Mouse (Mus musculus) forebrain, embryonic 12.5 days (tissue): ENCODE data around the gene Midn. TPM values are rescaled to one million over a fixed set of nuclear protein-coding genes. Genes with fewer than 3 reads are reported as not detected.
"Not testable (repeated sequence)": the region's sequence is repeated elsewhere in the genome, so short reads cannot be mapped to it uniquely, and the experiment has no call there.

Source experiments
- ATAC-seq: fragments of 200-750 bp; cut with Nextera tagmentation; 2 replicates; pipeline ENCODE4 v1.8.0; 2017; ENCODE audit warnings: moderate TSS enrichment; ENCODE audit not compliant: low FRiP score
- H3K27ac ChIP-seq: fragments of 300-500 bp; sonication (generic); 2 replicates; pipeline ENCODE4 v1.5.1; 2016; ENCODE audit warnings: mild to moderate bottlenecking
- H3K27me3 ChIP-seq: fragments of 300-500 bp; sonication (generic); 2 replicates; pipeline ENCODE4 v1.6.1; 2016; ENCODE audit warnings: mild to moderate bottlenecking
- H3K36me3 ChIP-seq: fragments of 300-500 bp; sonication (generic); replicated peaks from 2 replicates; pipeline ENCODE4 v1.6.1; 2016; ENCODE audit warnings: mild to moderate bottlenecking
- H3K4me1 ChIP-seq: fragments of 300-500 bp; sonication (generic); 2 replicates; pipeline ENCODE4 v1.6.1; 2016
- H3K4me2 ChIP-seq: fragments of 300-500 bp; sonication (generic); 2 replicates; pipeline ENCODE4 v1.6.1; 2016; ENCODE audit warnings: mild to moderate bottlenecking, moderate library complexity
- H3K4me3 ChIP-seq: fragments of 300-500 bp; sonication (generic); replicated peaks from 2 replicates; pipeline ENCODE4 v1.5.1; 2016; ENCODE audit warnings: mild to moderate bottlenecking
- H3K9ac ChIP-seq: fragments of 300-500 bp; sonication (generic); 2 replicates; pipeline ENCODE4 v1.6.1; 2016; ENCODE audit warnings: mild to moderate bottlenecking
- H3K9me3 ChIP-seq: fragments of 300-500 bp; sonication (generic); 2 replicates; pipeline ENCODE4 v1.6.1; 2016
- WGBS: fragments of 180-500 bp; shearing (Covaris S2); methylation state at CpG from one replicate; pipeline ENCODE4 v1.1.7; 2016; 5-methylcytosine and 5-hydroxymethylcytosine counted together
- polyA plus RNA-seq: library from polyadenylated mRNA; unstranded; fragments of >200 nt; fragmentation: Nextera tagmentation; extraction: Ambion mirVana; gene quantifications from 2 replicates; pipeline ENCODE4 v1.2.1, GENCODE M21; 2016

Midn gene
- polyA plus RNA-seq, 1 experiment from 2014 or later, result 50.3 TPM

GRCm38 (mm10) chr10:80164161-80164997 is 16.3 kb downstream of the Midn start:
- peak overlapping the region; percentile 74 for H3K4me2 ChIP-seq

GRCm38 (mm10) chr10:80164998-80165344 is 16.9 kb downstream of the Midn start:
- Histone ChIP-seq H3K27me3 (peaks cover 17% of the 10 kb centered on the region), H3K27ac (peak overlapping the region; percentile 75), H3K4me3 (peak overlapping the region; percentile 39), H3K9me3 (no peaks in the 10 kb centered on the region), H3K36me3 (peaks cover 3% of the 10 kb centered on the region), H3K4me1 (peaks cover 66% of the 10 kb centered on the region), H3K4me2 (peak overlapping the region; percentile 74), H3K9ac (peak overlapping the region; percentile 62)
- peak; percentile 39 for ATAC-seq
- WGBS, result under 1% methylated on average over 17 of the region's 17 CpGs

More at GRCm38 (mm10) chr10:80164161-80164997, 16.3 kb downstream of the Midn start:
- WGBS, result 11% methylated on average over 43 of the region's 44 CpGs
- H3K9me3 ChIP-seq, result no peaks in the 10 kb centered on the region
- ATAC-seq, result peak; percentile 5; the same call in 1 of the 2 replicates
- H3K27me3 ChIP-seq, result peaks cover 17% of the 10 kb centered on the region
- H3K36me3 ChIP-seq, result no peaks in the 10 kb centered on the region
- H3K9ac ChIP-seq, result peak overlapping the region; percentile 62
- H3K4me1 ChIP-seq, result peaks cover 65% of the 10 kb centered on the region
- H3K4me3 ChIP-seq, result peak overlapping the region; percentile 39
- H3K27ac ChIP-seq, result peak overlapping the region; percentile 75

GRCm38 (mm10) chr10:80165392-80166128 is 17.5 kb downstream of the Midn start, which contains the start of gene Cirbp:
Cirbp (plus strand) TSS chr10:80165985.
- Histone ChIP-seq H3K27me3 (peaks cover 17% of the 10 kb centered on the region), H3K4me2 (peak within 1 kb of the TSS; percentile 91), H3K4me1 (peaks cover 66% of the 10 kb centered on the region), H3K36me3 (peaks cover 9% of the 10 kb centered on the region), H3K4me3 (peak within 1 kb of the TSS; percentile 93), H3K9me3 (no peaks in the 10 kb centered on the region), H3K27ac (peak within 1 kb of the TSS; percentile 99), H3K9ac (peak within 1 kb of the TSS; percentile 62)
- 13% methylated on average over 20 of the region's 20 CpGs for WGBS
- no peak for ATAC-seq

- Histone ChIP-seq H3K4me1 (peaks cover 64% of the 10 kb centered on the region), H3K27me3 (peaks cover 17% of the 10 kb centered on the region), H3K9ac (peak overlapping the region; percentile 25; the same call in 1 of the 2 replicates), H3K4me2 (peak overlapping the region; percentile 74), H3K27ac (peak overlapping the region; percentile 75), H3K36me3 (peaks cover 15% of the 10 kb centered on the region)
- WGBS, result 87% methylated on average over 4 of the region's 4 CpGs
- ATAC-seq, H3K9me3 ChIP-seq, H3K4me3 ChIP-seq: not testable (repeated sequence)
These were observed 18.1 kb downstream of the Midn start for GRCm38 (mm10) chr10:80166136-80166535.

GRCm38 (mm10) chr10:80167460-80168037 is 19.5 kb downstream of the Midn start:
- Histone ChIP-seq H3K27me3 (peaks cover 17% of the 10 kb centered on the region), H3K36me3 (peaks cover 29% of the 10 kb centered on the region), H3K4me1 (peaks cover 67% of the 10 kb centered on the region), H3K9me3 (no peaks in the 10 kb centered on the region), H3K4me3 (peak overlapping the region; percentile 93), H3K4me2 (peak overlapping the region; percentile 91), H3K27ac (peak overlapping the region; percentile 99), H3K9ac (peak overlapping the region; percentile 98)
- peak; percentile 93 for ATAC-seq
- under 1% methylated on average over 54 of the region's 55 CpGs for WGBS

- Histone ChIP-seq H3K9ac (peak overlapping the region; percentile 98), H3K36me3 (peaks cover 29% of the 10 kb centered on the region), H3K27me3 (peaks cover 11% of the 10 kb centered on the region), H3K27ac (peak overlapping the region; percentile 99), H3K4me1 (peaks cover 69% of the 10 kb centered on the region), H3K4me2 (peak overlapping the region; percentile 91), H3K4me3 (peak overlapping the region; percentile 93), H3K9me3 (no peaks in the 10 kb centered on the region)
- WGBS, result under 1% methylated on average over 48 of the region's 48 CpGs
- ATAC-seq, result peak; percentile 56
These were observed 20.1 kb downstream of the Midn start for GRCm38 (mm10) chr10:80168038-80168661.

GRCm38 (mm10) chr10:80169070-80169469 is 21.0 kb downstream of the Midn start:
- Histone ChIP-seq H3K27ac (peak overlapping the region; percentile 99; the same call in 1 of the 2 replicates), H3K9me3 (no peaks in the 10 kb centered on the region), H3K36me3 (peaks cover 29% of the 10 kb centered on the region), H3K4me1 (peaks cover 72% of the 10 kb centered on the region), H3K9ac (peak overlapping the region; percentile 98), H3K27me3 (peaks cover 5% of the 10 kb centered on the region; the same call in 1 of the 2 replicates), H3K4me3 (peak overlapping the region; percentile 93), H3K4me2 (peak overlapping the region; percentile 91)
- no peak for ATAC-seq
- WGBS, result 65% methylated on average over 1 of the region's 1 CpGs

- Histone ChIP-seq H3K9ac (0 out of 2 replicates have a peak overlapping the region, but pooled peaks have one; percentile 29), H3K9me3 (no peaks in the 10 kb centered on the region), H3K4me1 (peaks cover 68% of the 10 kb centered on the region), H3K27ac (no peak overlapping the region), H3K4me3 (no peak overlapping the region; the same call in 1 of the 2 replicates), H3K36me3 (peaks cover 29% of the 10 kb centered on the region), H3K27me3 (no peaks in the 10 kb centered on the region), H3K4me2 (peak overlapping the region; percentile 91; the same call in 1 of the 2 replicates)
- WGBS, result 95% methylated on average over 7 of the region's 7 CpGs
- no peak for ATAC-seq
These were observed 21.6 kb downstream of the Midn start for GRCm38 (mm10) chr10:80169651-80170050.

GRCm38 (mm10) chr10:80170052-80170451 is 22.0 kb downstream of the Midn start:
- Histone ChIP-seq H3K4me2 (no peak overlapping the region), H3K9me3 (no peaks in the 10 kb centered on the region), H3K27me3 (no peaks in the 10 kb centered on the region), H3K27ac (0 out of 2 replicates have a peak overlapping the region, but pooled peaks have one; percentile 13), H3K9ac (0 out of 2 replicates have a peak overlapping the region, but pooled peaks have one; percentile 29), H3K4me1 (peaks cover 68% of the 10 kb centered on the region), H3K4me3 (no peak overlapping the region; the same call in 1 of the 2 replicates), H3K36me3 (peaks cover 29% of the 10 kb centered on the region)
- WGBS, result 95% methylated on average over 16 of the region's 16 CpGs
- ATAC-seq, result no peak

- Histone ChIP-seq H3K27ac (0 out of 2 replicates have a peak overlapping the region, but pooled peaks have one; percentile 13), H3K4me1 (peaks cover 67% of the 10 kb centered on the region), H3K4me2 (no peak overlapping the region), H3K9me3 (no peaks in the 10 kb centered on the region), H3K9ac (0 out of 2 replicates have a peak overlapping the region, but pooled peaks have one; percentile 29), H3K36me3 (peaks cover 29% of the 10 kb centered on the region), H3K27me3 (no peaks in the 10 kb centered on the region), H3K4me3 (no peak overlapping the region)
- ATAC-seq, result no peak
- 96% methylated on average over 19 of the region's 19 CpGs for WGBS
These were observed 22.5 kb downstream of the Midn start for GRCm38 (mm10) chr10:80170601-80171021.

GRCm38 (mm10) chr10:80171252-80171651 is 23.2 kb downstream of the Midn start:
- H3K9ac ChIP-seq, result no peak overlapping the region
- peaks cover 69% of the 10 kb centered on the region for H3K4me1 ChIP-seq
- H3K27me3 ChIP-seq, result no peaks in the 10 kb centered on the region
- H3K27ac ChIP-seq, result peak overlapping the region; percentile 86
- peaks cover 29% of the 10 kb centered on the region for H3K36me3 ChIP-seq
- H3K4me2 ChIP-seq, result peak overlapping the region; percentile 8; the same call in 1 of the 2 replicates
- WGBS, result 94% methylated on average over 15 of the region's 15 CpGs
- no peak for ATAC-seq
- H3K4me3 ChIP-seq, result peak overlapping the region; percentile 14
- H3K9me3 ChIP-seq, result no peaks in the 10 kb centered on the region
